Comparison of ENCODE assay signal across 27 mouse cellular contexts in the genomic region with DNA sequence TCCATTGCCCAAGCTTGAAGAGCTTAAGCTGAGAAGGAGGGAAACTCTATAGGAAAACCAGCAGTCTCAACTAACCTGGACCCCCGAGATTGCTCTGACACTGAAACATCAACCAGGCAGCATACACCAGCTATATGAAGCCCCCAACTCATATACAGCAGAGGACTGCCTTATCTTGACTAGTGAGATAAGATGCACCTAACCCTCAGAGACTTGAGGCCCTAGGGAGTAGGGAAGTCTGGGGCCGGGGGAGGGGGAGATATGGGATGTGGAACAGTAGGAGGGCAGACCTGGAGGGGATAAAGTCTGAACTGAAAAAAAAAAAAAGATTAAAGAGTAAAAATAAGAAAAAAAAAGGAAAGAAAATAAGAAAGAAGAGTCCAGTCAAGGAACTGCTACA.
"Had no signal": no experiment of that assay in that cellular context is flagged by ENCODE, and none has a peak within 500 bp of the region (broad histone marks: within the 10 kb centered on the region; RNA-seq: fewer than 3 reads in every experiment).

No protein-coding gene starts in this region.

- H3K9me3 ChIP-seq: embryonic facial prominence, embryonic 10.5 days; embryonic facial prominence, embryonic 12.5 days; embryonic facial prominence, embryonic 13.5 days; embryonic facial prominence, embryonic 15.5 days; forebrain, embryonic 10.5 days; forebrain, embryonic 12.5 days; forebrain, embryonic 13.5 days; forebrain, embryonic 15.5 days had no signal

- H3K9ac ChIP-seq: embryonic facial prominence, embryonic 12.5 days; embryonic facial prominence, embryonic 13.5 days; embryonic facial prominence, embryonic 15.5 days; forebrain, embryonic 12.5 days; forebrain, embryonic 13.5 days; forebrain, embryonic 15.5 days; forebrain, postnatal 0 days had no signal

- H3K4me2 ChIP-seq: embryonic facial prominence, embryonic 12.5 days; embryonic facial prominence, embryonic 13.5 days; embryonic facial prominence, embryonic 15.5 days; forebrain, embryonic 12.5 days; forebrain, embryonic 13.5 days; forebrain, embryonic 15.5 days had no signal

- H3K27me3 ChIP-seq: embryonic facial prominence, embryonic 12.5 days; embryonic facial prominence, embryonic 13.5 days; embryonic facial prominence, embryonic 15.5 days; forebrain, embryonic 12.5 days; forebrain, embryonic 13.5 days; forebrain, embryonic 15.5 days had no signal

- H3K27ac ChIP-seq: embryonic facial prominence, embryonic 10.5 days; embryonic facial prominence, embryonic 12.5 days; embryonic facial prominence, embryonic 13.5 days; embryonic facial prominence, embryonic 15.5 days; forebrain, embryonic 10.5 days; forebrain, embryonic 12.5 days; forebrain, embryonic 13.5 days; forebrain, embryonic 15.5 days; gastrocnemius, adult 2 months; heart, adult 2 months had no signal

- H3K4me1 ChIP-seq: embryonic facial prominence, embryonic 10.5 days; embryonic facial prominence, embryonic 12.5 days; embryonic facial prominence, embryonic 13.5 days; embryonic facial prominence, embryonic 15.5 days; forebrain, embryonic 10.5 days; forebrain, embryonic 12.5 days; forebrain, embryonic 13.5 days; forebrain, embryonic 15.5 days had no signal

- H3K36me3 ChIP-seq: embryonic facial prominence, embryonic 10.5 days; embryonic facial prominence, embryonic 12.5 days; embryonic facial prominence, embryonic 13.5 days; embryonic facial prominence, embryonic 15.5 days; forebrain, embryonic 10.5 days; forebrain, embryonic 12.5 days; forebrain, embryonic 15.5 days had no signal

- ATAC-seq: forebrain, embryonic 13.5 days; forebrain, embryonic 14.5 days; forebrain, embryonic 15.5 days; forebrain, embryonic 16.5 days; forebrain, postnatal 0 days had no signal

- H3K4me3 ChIP-seq: embryonic facial prominence, embryonic 10.5 days; embryonic facial prominence, embryonic 12.5 days; embryonic facial prominence, embryonic 13.5 days; embryonic facial prominence, embryonic 15.5 days; erythroblast, embryonic 14.5 days; forebrain, embryonic 10.5 days; forebrain, embryonic 12.5 days; forebrain, embryonic 13.5 days; forebrain, embryonic 15.5 days; gastrocnemius, adult 2 months; heart, adult 2 months had no signal

- DNase-seq: cerebellum, adult 9-10 months; cerebellum, adult 9-11 months; cerebellum, postnatal 10 days; cerebellum, postnatal 14 days; cerebellum, postnatal 25 days; cerebellum, postnatal 36 days; embryo, embryonic 11 days; forebrain, postnatal 0 days; gastrocnemius, adult 2 months; gastrocnemius, postnatal 10 days; gastrocnemius, postnatal 14 days; gastrocnemius, postnatal 25 days; gastrocnemius, postnatal 36 days; heart, adult 11 months; heart, adult 18-20 months; heart, adult 2 months had no signal
